Mouse (Mus musculus) forebrain, embryonic 11.5 days (tissue): ENCODE data around the gene Zfp944. TPM values are rescaled to one million over a fixed set of nuclear protein-coding genes. Genes with fewer than 3 reads are reported as not detected.

Experiments
- polyA plus RNA-seq: library from polyadenylated mRNA; unstranded; fragments of >200 nt; fragmentation: Nextera tagmentation; extraction: Ambion mirVana; gene quantifications from 2 replicates; pipeline ENCODE4 v1.2.1, GENCODE M21; 2014

Zfp944 gene
- polyA plus RNA-seq, 1 experiment from 2014 or later: 18.8 TPM

Other genes with a start within 250 kb of the Zfp944 start
- gene Zfp947, start 195.2 kb downstream of the Zfp944 start, polyA plus RNA-seq: 2.3 and 2.5 TPM in 2 replicates
- 4.0 and 4.3 TPM in 2 replicates for gene Zfp994, start 135.8 kb downstream of the Zfp944 start, polyA plus RNA-seq
- gene CT030661.1, start 46.6 kb downstream of the Zfp944 start, polyA plus RNA-seq: 9.7 and 14.1 TPM in 2 replicates
- 9.2 and 12.2 TPM in 2 replicates for gene Zfp758, start 53 bp upstream of the Zfp944 start, polyA plus RNA-seq
- 28.7 and 32.5 TPM in 2 replicates for gene Zfp946, start 62.8 kb upstream of the Zfp944 start, polyA plus RNA-seq
- gene Vmn2r111, start 212.1 kb upstream of the Zfp944 start, polyA plus RNA-seq: not detected in 2 replicates
- gene Vmn2r112, start 239.6 kb upstream of the Zfp944 start, polyA plus RNA-seq: not detected in 2 replicates